Mouse (Mus musculus): Measurements from ENCODE around the gene Gm17606. TPM values are rescaled to one million over a fixed set of nuclear protein-coding genes. Genes with fewer than 3 reads are reported as not detected.

Gene Gm17606
- total and polyA plus RNA-seq, 3 experiments: not detected

DNA sequence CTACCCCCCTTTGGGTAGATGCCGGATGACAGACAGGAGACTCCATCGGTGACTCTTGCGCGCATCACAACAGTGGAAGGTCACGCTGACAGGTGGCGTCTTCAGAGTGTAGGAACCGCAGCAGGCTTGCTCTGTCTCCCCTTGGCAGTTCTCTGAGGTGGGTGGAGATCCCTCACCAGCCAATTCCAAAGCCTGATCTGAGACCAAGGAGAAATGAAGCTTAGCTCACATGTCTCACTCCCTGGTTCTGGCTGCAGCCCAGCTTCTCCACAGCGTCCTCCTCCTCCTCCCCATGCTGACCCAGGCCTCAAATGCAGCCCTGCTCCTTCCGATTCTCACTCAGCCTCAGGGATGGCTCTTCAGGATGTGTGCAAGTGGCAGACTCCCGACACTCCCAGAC is 15.8 kb upstream of the Gm17606 start:
- no peak for DNase-seq

DNA sequence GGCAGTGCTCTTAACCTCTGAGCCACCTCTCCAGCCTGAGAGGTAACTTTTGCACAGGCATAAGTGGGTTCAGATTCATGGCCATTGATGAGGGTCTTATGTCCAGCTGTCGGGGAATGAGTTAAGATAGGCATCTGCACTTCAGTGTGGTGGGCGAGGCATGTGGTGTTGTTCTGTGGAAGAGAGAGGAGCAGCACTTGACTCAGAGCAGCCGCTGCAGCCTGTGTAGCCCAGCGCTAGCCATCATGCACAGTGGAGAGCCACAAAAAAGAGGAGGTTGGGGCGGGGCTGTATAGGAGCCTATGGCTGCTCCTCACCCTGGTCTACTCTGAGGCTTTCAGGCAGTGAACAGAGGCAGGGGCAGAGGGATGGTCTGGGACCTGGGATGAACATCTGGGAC is 12.6 kb upstream of the Gm17606 start:
- DNase-seq: no peak

DNA sequence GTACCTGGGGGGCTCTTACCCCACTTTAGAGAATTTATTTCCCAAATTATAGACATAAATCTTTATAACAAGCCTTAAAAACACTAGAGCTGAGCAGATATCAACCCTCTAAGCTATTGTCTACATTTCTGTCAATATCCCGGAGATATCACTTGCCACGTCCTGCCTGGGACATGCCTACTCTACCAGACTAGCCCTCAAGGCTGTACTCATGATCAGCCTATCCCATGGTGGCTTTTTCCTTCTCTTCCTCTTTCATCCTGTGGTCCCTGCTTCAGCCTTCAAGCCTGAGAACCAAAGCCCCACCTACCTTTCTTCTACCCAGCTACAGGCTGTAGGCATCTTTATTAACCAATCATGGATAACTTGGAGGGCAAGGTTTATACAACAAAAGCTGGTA is 11.0 kb upstream of the Gm17606 start:
- DNase-seq: no peak

DNA sequence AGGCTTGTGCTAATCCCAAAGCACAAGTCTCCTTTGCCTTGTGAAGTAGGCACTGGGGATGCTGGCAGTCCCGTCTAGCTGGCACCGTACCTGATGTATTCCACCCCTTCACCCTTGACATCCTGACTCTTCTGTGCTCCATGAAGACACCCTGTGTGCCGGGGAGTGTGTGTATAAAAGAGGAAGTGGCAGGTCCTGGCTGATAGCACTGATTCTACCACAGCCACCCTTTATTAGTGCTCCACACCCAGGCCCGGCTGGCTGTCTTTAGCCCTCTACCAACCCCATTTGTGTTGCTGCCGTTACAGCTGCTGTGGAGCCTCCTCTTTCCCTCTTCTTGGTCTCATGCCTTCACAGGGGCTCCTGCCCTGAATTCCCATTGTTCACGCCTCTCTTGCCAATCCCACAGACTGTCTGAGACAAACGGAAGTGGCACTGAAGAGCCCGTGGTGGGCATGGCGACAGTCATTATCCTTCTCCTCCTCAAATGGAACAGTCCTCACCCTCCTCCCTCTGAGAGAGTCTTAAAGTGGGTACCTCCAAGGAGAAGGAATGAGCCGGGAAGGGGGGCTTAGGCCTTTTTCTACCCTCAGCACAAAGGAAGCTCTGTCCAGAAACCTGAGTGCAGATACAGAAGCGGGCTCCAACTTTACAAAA is 10.0 kb upstream of the Gm17606 start:
- no peak for DNase-seq

DNA sequence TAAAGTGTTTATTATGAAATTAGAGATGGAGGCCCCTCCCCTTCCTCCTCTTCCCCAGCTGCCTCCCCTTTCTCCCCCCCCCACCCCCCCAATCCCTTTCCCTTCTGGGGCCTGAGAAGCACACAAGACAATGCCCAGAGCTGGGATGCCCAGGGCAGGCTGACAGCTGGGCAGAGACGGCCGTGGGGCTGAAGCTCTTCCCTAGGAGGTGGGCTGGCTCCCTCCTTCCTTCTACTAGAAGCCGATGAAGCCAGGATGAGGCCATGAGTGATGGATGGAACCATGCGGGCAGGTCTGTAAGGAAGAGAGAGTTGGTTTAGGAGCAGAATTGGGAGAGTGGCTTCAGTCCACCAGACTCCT is 9.5 kb upstream of the Gm17606 start:
- no peak for DNase-seq

- no peak for DNase-seq
These were observed 8.5 kb upstream of the Gm17606 start for GRCm38 (mm10) chr14:54632252-54632651.

DNA sequence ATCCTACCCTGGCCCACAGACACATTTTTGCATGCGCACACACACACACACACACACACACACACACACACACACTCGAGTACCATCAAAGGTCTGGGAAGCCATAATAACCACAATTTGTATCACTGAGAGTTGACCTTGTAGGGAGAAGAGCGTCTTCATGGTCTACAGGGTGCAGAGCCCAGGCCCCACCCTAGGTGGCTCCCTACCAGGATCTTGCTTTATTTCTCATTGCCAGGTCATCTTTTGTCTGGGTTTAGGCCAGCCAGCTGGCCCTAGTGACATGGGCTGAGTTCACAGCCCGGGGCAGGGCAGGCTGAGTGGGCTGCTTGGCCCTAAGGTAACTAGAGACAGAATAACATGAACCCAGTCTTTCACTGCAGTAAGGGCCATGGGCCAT is 6.6 kb upstream of the Gm17606 start:
- no peak for DNase-seq

GRCm38 (mm10) chr14:54636954-54637353 is 3.8 kb upstream of the Gm17606 start:
- DNase-seq: no peak

DNA sequence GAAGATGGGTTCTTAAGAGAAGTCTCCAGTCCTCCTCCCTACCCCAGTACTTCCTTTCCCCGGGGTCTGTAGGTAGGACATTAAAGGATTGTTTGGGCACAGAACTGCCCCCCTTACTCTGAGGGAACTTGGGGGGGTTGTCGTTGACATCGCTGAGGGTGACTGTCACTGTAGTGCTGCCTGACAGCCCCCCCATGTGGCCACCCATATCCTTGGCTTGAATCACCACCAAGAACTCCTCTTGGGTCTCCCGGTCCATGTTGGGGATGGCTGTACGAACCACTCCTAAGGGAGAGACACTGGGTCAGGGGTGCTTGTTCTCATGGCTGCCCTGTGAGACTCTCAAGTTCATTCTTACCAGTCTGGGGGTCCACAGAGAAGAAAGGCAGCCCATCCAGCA is 2.5 kb upstream of the Gm17606 start:
- no peak for DNase-seq

DNA sequence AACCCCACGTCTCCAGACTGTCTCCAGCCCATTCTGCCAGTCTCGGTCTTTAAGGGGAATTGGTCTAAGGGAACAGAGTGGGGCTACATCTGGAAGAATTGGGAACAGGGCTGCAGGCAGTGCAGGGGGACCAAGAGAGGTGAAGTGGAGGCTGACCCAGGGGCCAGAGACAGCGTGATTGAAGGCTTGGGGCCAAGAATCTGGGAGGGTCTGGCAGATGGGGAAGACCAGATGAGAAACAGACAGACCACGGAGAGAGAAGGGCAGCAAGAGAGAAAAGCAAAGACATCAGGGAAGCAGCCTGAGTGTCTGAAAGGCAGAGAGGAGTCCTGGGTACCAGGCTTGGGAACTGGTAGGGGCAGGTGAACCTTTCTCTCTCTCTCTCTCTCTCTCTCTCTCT is 631 bp upstream of the Gm17606 start:
- DNase-seq: no peak

GRCm38 (mm10) chr14:54641305-54641969 is 685 bp downstream of the Gm17606 start, which contains the start of gene Cdh24:
TSS of gene Cdh24 (minus strand) at chr14:54641364.
- DNase-seq: peak; percentile 95

GRCm38 (mm10) chr14:54642224-54642944 is 1.6 kb downstream of the Gm17606 start:
- no peak for DNase-seq

GRCm38 (mm10) chr14:54643011-54643410 is 2.3 kb downstream of the Gm17606 start:
- DNase-seq: no peak

GRCm38 (mm10) chr14:54644294-54644693 is 3.5 kb downstream of the Gm17606 start:
- peak; percentile 61 for DNase-seq

DNA sequence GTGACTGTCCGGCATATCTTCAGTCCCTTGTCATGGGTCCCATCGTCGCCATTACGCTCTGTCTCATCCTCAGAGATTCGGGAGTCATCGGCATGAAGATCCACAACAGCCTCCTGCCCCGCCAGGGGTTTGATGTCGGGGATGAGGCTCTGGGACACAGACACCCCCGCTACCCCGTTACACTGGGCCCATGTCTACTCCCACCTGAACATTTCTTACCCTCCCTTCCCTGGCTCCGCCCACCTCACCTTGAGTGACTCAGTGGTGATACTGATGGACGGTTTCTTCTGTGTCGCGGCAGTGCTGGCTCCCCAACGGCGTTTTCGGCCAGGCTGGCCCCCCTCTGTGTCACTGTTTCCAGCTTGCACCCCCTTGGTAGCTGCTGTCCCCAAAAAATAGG is 5.7 kb downstream of the Gm17606 start:
- no peak for DNase-seq

GRCm38 (mm10) chr14:54646898-54647636 is 6.3 kb downstream of the Gm17606 start:
- no peak for DNase-seq

GRCm38 (mm10) chr14:54647900-54648299 is 7.1 kb downstream of the Gm17606 start:
- DNase-seq: no peak

GRCm38 (mm10) chr14:54650621-54651454 is 10.1 kb downstream of the Gm17606 start:
- peak; percentile 86 for DNase-seq

DNA sequence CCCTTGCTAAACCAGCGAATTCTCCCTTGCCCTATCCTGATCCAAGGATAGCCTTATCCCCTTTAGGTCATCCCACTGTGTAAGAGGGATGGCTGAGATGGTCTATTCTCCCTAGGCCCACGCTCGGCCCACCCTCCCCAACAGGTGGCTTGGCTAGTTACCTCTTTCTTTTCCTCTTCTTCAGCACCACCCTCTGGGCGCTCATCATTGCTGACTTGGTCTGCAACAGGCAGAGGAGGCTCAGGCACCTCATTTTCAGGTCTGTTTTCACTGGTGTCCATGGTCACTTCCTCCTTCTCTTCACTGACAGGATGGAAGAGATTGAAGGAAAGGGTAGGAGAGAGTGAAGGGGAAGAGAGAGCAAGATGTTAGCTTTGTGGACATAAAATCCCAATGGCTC is 10.8 kb downstream of the Gm17606 start:
- DNase-seq: no peak

- DNase-seq: no peak
These were observed 12.0 kb downstream of the Gm17606 start for GRCm38 (mm10) chr14:54652787-54653186.

- DNase-seq: peak; percentile 94
These were observed 12.7 kb downstream of the Gm17606 start for GRCm38 (mm10) chr14:54653496-54653895.

DNA sequence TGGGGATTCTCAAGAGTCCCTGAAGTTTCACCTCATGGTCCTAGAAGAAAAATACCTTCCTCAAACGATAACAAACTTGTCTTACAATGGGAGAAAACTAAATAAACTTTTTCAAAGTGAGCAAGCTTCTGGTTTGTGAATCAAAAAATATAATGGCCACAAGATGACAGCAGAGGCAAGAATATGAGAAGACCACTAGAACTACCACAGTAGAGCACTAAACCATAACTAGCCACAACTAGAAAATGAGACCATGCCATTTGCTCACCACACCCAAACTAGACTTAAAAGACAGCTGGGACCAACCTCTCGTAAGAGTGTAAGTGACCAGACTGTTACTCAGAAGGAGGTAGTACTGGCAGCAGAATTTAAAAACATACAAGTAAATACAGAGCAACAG is 19.3 kb downstream of the Gm17606 start:
- no peak for DNase-seq

Data from adrenal gland, adult 2 months (tissue).